Mouse (Mus musculus): ENCODE measurements around the gene Lztr1.

- no peak for TF ChIP-seq EP300 (IDR thresholded peaks at IDR 0.05; ENCODE audit: insufficient read depth, low read depth, low read length)
- no peak for TF ChIP-seq POLR2A (IDR thresholded peaks at IDR 0.05; ENCODE audit: insufficient read depth, low read length)
Measured at GRCm38 (mm10) chr16:17478331-17478943, 30.1 kb upstream of the Lztr1 start.

Measured in ES-Bruce4 (cell line).